Mouse (Mus musculus) liver, embryonic 14.5 days (tissue): ENCODE measurements around the gene Hist1h4c.

ENCODE experiments used
- CTCF ChIP-seq: IDR thresholded peaks from 2 replicates; pipeline ENCODE4 v1.5.1; 2016; ENCODE audit warnings: antibody characterized with exemption, low read depth, control low read depth
- EP300 ChIP-seq: IDR thresholded peaks from 2 replicates; pipeline ENCODE4 v1.6.1; 2016; ENCODE audit warnings: antibody characterized with exemption, low read depth

DNA sequence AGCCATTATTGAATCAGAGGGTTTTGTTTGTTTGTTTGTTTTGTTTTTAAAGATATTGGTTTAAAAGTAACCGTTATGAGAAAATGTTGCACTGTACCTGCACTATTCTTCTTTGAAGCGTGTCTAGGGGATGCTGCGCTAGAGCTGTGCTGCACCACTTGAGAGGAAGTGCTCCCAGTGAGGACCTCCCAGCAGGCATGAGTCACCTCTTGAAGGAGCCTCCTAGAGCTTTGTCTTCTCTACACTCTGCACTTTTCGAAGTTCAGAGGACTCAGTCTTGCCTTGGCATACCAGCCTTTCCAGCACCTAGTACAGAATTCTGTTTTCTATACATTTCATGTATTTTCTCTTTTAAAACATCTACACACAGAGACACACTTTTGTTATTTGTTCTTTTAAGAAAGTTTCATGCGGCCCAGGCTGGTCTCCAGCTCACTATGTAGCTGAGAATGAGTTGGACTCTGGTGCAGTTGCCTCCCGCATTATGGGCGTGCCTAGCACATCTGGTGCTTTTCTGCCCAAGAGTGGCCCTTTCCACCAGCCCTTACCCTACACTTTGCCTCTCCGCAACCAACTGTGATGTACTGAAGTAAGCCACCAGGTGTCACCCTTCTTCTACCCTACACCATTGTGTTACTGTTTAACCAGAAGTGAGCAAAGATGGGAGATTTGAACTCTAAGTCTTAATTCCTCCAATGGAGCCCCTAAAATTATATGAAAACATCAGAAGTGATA, 2.7 kb upstream of the Hist1h4c start:
- TF ChIP-seq CTCF (peak; percentile 89), EP300 (no peak)
